Mouse (Mus musculus) neutrophil, adult 5-6 weeks (primary cell): ENCODE data around the gene E330021D16Rik. TPM values are rescaled to one million over a fixed set of nuclear protein-coding genes. Genes with fewer than 3 reads are reported as not detected.

Source experiments
- ATAC-seq: fragments of 151-379, 151-347 bp; 2 replicates; pipeline ENCODE4 v1.8.0; 2017; ENCODE audit warnings: mild to moderate bottlenecking, moderate TSS enrichment; ENCODE audit not compliant: insufficient number of reproducible peaks, poor library complexity, low FRiP score, severe bottlenecking; ENCODE audit errors: extremely low read depth
- total RNA-seq: library from RNA; stranded (forward); fragments of 200-1000 nt; gene quantifications from 2 replicates; pipeline ENCODE4 v1.2.3, GENCODE M21; 2017

E330021D16Rik gene
- total RNA-seq, 1 experiment from 2014 or later, result not detected

DNA sequence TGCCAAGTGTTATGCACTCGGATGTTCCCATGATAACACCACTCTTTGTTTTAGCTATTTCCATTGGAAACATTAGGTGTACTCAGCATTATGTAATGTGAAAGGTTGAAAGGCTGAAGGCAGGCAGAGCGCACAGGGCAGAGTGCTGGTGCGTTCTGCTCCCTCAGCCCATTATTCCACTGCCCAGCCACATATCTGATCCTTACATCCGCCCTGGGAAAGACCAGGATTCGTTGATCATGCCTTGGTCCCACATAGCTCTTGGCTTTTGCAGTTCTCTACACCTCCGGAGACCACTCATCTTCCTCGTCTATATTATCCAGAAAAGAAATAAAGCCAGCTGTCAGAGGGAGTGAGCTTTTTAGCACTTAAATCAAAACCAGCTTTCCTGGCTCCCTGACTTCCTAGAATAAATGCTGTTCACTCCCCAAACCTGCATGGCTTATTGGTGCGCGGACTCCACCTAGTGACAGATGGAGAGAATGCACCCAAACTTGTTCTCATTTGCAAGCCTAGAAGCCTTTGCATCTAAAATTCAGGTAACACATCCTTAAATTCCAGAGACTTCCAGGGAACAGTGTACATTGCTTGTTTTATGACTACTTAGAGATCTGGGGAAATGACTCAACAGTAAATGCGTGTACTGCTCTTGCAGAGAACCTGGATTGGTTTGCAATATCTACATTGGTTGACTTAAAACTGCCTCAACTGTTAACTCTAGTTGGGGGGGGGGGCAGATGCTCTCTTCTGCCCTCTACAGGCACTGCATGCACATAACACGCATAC, 61.8 kb downstream of the E330021D16Rik start:
- ATAC-seq, result no peak

Other genes with a start within 250 kb of the E330021D16Rik start
- gene Grin2b, start 242.1 kb downstream of the E330021D16Rik start, total RNA-seq, result under 0.01 TPM in 1 of 2 replicates, not detected in the other
- not detected in 2 replicates for gene Gm8994, start 88.0 kb downstream of the E330021D16Rik start, total RNA-seq
- gene Atf7ip, start 90.6 kb upstream of the E330021D16Rik start, total RNA-seq, result 194 and 211 TPM in 2 replicates
- gene Plbd1, start 246.4 kb upstream of the E330021D16Rik start, total RNA-seq, result 276 and 296 TPM in 2 replicates